Mouse (Mus musculus): ENCODE data around the gene Pkd1l3. TPM values are rescaled to one million over a fixed set of nuclear protein-coding genes. Genes with fewer than 3 reads are reported as not detected.

The Pkd1l3 gene
- polyA plus RNA-seq, 1 experiment from 2014 or later = 0.09 TPM

DNA sequence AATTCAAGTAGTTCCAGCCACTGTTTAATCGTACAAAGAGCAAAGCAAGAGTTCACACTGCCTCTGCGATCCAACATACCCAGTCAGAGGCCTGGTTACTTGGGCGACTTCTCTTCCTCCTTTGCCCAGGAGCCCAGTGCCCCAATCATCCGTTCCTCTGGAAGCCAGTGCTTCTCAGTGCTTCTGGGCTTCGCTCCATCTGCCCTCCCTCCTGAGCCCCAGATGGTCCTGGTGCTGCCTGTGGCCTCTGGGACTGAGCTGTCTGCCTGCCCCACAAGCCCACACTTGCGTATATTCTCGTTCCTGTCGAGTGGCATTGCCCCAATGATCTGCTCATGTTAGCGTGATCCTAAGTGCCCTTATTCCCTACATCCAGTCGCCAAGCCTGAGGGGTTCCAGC lies 36.5 kb downstream of the Pkd1l3 start:
- Histone ChIP-seq H3K4me1 (ENCODE audit: control insufficient read depth, insufficient read depth, low read length) (no peaks in the 10 kb centered on the region), H3K36me3 (ENCODE audit: control insufficient read depth, insufficient read depth, low read length) (no peaks in the 10 kb centered on the region), H3K4me2 (ENCODE audit: low read depth, low read length) (no peak overlapping the region), H3K4me3 (ENCODE audit: low read length) (no peak overlapping the region), H3K27me3 (replicated peaks; ENCODE audit: control insufficient read depth, insufficient read depth, low read length) (no peaks in the 10 kb centered on the region), H3K27ac (ENCODE audit: low read length) (no peak overlapping the region), H3K9ac (ENCODE audit: low read depth, low read length) (no peak overlapping the region), H3K9me3 (ENCODE audit: control insufficient read depth, low read length) (no peaks in the 10 kb centered on the region)
- WGBS = 80% methylated on average over 10 of the region's 10 CpGs
- ATAC-seq = no peak

DNA sequence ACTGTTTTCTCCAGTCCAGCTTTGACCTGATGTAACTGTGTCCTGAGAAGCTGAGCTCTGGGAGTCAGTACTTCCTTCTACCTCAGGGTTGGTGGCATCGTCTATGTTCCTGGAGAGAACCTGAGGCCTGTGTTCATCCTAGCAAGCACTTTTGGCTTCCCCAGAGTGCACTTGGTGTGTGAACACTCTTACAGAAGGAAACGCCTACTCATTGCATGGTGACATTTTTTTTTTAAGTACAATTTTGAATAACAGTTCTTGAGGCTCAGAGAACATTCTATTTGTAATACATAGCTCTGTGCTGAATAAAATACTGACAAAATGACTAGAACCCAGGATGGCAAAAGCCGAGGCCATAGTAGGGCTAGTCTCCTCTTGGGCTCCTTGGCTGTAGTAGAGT lies 42.5 kb downstream of the Pkd1l3 start:
- Histone ChIP-seq H3K9ac (ENCODE audit: low read depth, low read length) (no peak overlapping the region), H3K4me2 (ENCODE audit: low read depth, low read length) (no peak overlapping the region), H3K36me3 (ENCODE audit: control insufficient read depth, insufficient read depth, low read length) (no peaks in the 10 kb centered on the region), H3K4me1 (ENCODE audit: control insufficient read depth, insufficient read depth, low read length) (no peaks in the 10 kb centered on the region), H3K9me3 (ENCODE audit: control insufficient read depth, low read length) (no peaks in the 10 kb centered on the region), H3K4me3 (ENCODE audit: low read length) (no peak overlapping the region), H3K27me3 (replicated peaks; ENCODE audit: control insufficient read depth, insufficient read depth, low read length) (no peaks in the 10 kb centered on the region), H3K27ac (ENCODE audit: low read length) (no peak overlapping the region)
- 88% methylated on average over 3 of the region's 3 CpGs for WGBS
- ATAC-seq = no peak

DNA sequence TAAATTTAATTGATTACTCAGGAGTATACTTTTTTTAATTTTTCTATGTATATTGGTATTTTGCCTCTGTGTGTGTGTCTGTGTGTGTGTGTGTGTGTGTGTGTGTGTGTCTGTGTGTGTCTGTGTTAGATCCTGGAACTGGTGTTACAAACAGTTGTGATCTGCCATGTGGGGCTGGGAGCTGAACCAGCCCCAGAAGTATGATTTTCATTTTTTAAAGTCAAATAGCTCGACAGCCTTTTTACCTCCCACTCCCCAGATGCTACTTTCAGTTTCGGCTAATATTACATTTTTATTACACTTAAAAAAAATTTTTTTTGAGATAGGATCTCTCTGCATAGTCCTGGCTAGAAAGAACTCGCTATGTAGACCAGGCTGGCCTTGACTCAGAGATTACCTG lies 48.0 kb downstream of the Pkd1l3 start:
- no peak overlapping the region for H3K9ac ChIP-seq (ENCODE audit: low read depth, low read length)
- H3K36me3 ChIP-seq (ENCODE audit: control insufficient read depth, insufficient read depth, low read length) = no peaks in the 10 kb centered on the region
- no peak overlapping the region for H3K27ac ChIP-seq (ENCODE audit: low read length)
- 77% methylated on average over 3 of the region's 3 CpGs for WGBS
- H3K9me3 ChIP-seq (ENCODE audit: control insufficient read depth, low read length) = no peaks in the 10 kb centered on the region
- H3K4me3 ChIP-seq (ENCODE audit: low read length) = no peak overlapping the region
- no peak overlapping the region for H3K4me2 ChIP-seq (ENCODE audit: low read depth, low read length)
- H3K4me1 ChIP-seq (ENCODE audit: control insufficient read depth, insufficient read depth, low read length) = no peaks in the 10 kb centered on the region
- H3K27me3 ChIP-seq (replicated peaks; ENCODE audit: control insufficient read depth, insufficient read depth, low read length) = no peaks in the 10 kb centered on the region
- ATAC-seq = no peak

DNA sequence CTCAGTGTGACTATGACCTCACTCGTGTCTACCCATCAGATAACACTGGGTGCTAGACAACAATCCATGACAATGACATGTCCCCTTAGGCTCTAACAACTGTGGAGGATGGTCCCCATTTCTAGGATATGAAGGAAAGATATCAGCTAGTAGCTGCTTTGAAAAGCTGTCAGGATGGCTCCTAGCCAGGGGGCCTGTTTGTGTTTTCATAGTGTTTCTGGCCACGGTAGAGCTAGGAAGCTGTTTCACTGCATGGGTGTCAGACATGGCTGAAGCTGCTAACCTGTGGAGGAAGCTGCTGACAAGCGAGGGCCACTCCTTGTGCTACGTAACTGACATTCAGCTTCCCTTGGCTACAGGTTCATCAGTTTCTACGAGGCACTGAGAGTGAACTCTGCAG lies 52.3 kb downstream of the Pkd1l3 start:
- no peak overlapping the region for H3K9ac ChIP-seq (ENCODE audit: low read depth, low read length)
- peaks cover 1% of the 10 kb centered on the region; the same call in 1 of the 2 replicates for H3K36me3 ChIP-seq (ENCODE audit: control insufficient read depth, insufficient read depth, low read length)
- H3K4me1 ChIP-seq (ENCODE audit: control insufficient read depth, insufficient read depth, low read length) = no peaks in the 10 kb centered on the region
- no peak overlapping the region for H3K4me2 ChIP-seq (ENCODE audit: low read depth, low read length)
- no peak overlapping the region for H3K27ac ChIP-seq (ENCODE audit: low read length)
- WGBS = 80% methylated on average over 5 of the region's 5 CpGs
- no peaks in the 10 kb centered on the region for H3K9me3 ChIP-seq (ENCODE audit: control insufficient read depth, low read length)
- no peak overlapping the region for H3K4me3 ChIP-seq (ENCODE audit: low read length)
- ATAC-seq = no peak
- no peaks in the 10 kb centered on the region for H3K27me3 ChIP-seq (replicated peaks; ENCODE audit: control insufficient read depth, insufficient read depth, low read length)

DNA sequence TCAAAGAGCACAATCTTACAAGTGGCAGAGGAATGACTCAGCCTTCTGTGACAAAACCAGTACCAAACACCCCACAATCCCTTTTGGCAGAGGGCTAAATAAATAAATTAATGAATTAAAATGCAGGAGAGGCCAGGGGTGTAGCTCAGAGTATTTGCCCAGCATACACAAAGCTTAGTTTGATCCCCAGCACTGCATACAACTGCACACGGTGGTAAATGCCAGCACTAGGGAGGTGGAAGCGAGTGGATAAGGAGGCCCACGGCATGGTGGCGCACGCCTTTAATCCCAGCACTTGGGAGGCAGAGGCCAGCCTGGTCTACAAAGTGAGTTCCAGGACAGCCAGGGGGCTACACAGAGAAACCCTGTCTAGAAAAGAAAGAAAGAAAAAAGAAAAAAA lies 58.3 kb downstream of the Pkd1l3 start:
- H3K36me3 ChIP-seq (ENCODE audit: control insufficient read depth, insufficient read depth, low read length) = peaks cover 34% of the 10 kb centered on the region
- WGBS = 89% methylated on average over 5 of the region's 5 CpGs
- ATAC-seq = no peak

DNA sequence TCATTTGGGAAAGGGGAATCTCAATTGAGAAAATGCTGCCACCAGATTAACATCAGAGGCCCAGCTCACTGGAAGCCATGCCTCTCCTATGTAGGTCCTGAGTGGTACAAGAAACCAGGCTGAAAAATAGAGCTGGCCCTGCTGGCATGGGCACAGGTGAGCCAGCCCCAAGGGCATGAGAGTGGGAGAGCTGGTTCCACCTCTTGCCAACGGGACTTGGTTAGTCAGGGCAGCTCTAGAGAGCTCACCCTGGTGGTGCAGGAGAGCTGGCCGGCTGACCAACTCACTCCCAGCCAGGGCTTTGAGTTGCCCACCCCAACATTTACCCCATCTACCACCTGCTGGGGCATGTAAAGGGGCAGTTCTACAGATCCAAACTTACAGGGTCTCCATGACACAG lies 59.3 kb downstream of the Pkd1l3 start:
- H3K4me1 ChIP-seq (ENCODE audit: control insufficient read depth, insufficient read depth, low read length) = no peaks in the 10 kb centered on the region
- H3K4me3 ChIP-seq (ENCODE audit: low read length) = no peak overlapping the region
- H3K4me2 ChIP-seq (ENCODE audit: low read depth, low read length) = no peak overlapping the region
- no peaks in the 10 kb centered on the region for H3K27me3 ChIP-seq (replicated peaks; ENCODE audit: control insufficient read depth, insufficient read depth, low read length)
- 94% methylated on average over 2 of the region's 2 CpGs for WGBS
- no peak overlapping the region for H3K9ac ChIP-seq (ENCODE audit: low read depth, low read length)
- no peak for ATAC-seq
- no peak overlapping the region for H3K27ac ChIP-seq (ENCODE audit: low read length)
- H3K36me3 ChIP-seq (ENCODE audit: control insufficient read depth, insufficient read depth, low read length) = peaks cover 34% of the 10 kb centered on the region
- no peaks in the 10 kb centered on the region for H3K9me3 ChIP-seq (ENCODE audit: control insufficient read depth, low read length)

More for the DNA sequence above, 58.3 kb downstream of the Pkd1l3 start:
- Histone ChIP-seq H3K27ac (ENCODE audit: low read length) (no peak overlapping the region), H3K4me2 (ENCODE audit: low read depth, low read length) (no peak overlapping the region), H3K27me3 (replicated peaks; ENCODE audit: control insufficient read depth, insufficient read depth, low read length) (no peaks in the 10 kb centered on the region), H3K4me3 (ENCODE audit: low read length) (no peak overlapping the region), H3K9ac (ENCODE audit: low read depth, low read length) (no peak overlapping the region), H3K4me1 (ENCODE audit: control insufficient read depth, insufficient read depth, low read length) (no peaks in the 10 kb centered on the region), H3K9me3 (ENCODE audit: control insufficient read depth, low read length) (no peaks in the 10 kb centered on the region)

DNA sequence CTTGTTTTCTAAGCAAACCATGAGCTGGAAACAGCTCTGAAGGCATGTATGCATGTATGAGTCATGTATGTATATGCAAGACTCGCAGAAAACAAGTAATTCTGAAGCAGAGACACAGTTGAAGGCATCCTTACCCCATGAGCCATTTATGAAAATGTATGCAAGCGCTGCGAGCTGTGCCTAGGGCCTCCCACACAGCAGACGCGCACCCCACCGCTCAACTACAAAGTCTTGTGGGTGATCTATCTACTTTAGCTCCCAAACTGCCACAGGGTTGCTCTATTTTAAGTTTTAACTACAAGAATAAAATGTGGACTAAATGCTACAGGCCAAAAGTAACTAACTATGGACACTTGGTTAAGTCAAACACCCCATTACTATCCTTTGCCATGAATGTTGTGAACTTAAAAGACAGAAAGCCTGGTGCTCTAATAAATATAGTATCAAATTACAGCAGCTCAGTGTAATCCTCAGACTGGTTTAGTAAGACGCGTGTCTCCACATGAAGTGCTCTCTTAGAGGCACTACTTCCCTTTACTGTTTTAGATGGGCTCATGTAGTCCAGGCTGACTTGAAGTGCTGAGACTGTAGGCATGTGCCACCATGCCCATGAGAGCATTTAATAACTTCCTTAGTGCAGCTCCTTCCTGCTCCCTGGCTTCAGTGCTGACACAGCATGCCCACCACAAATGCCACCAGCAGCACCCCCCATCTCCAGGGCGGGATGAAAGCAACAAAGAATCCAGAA lies 61.8 kb downstream of the Pkd1l3 start:
- Histone ChIP-seq H3K4me3 (ENCODE audit: low read length) (no peak overlapping the region), H3K4me2 (ENCODE audit: low read depth, low read length) (no peak overlapping the region), H3K36me3 (ENCODE audit: control insufficient read depth, insufficient read depth, low read length) (peaks cover 41% of the 10 kb centered on the region), H3K27me3 (replicated peaks; ENCODE audit: control insufficient read depth, insufficient read depth, low read length) (no peaks in the 10 kb centered on the region), H3K27ac (ENCODE audit: low read length) (no peak overlapping the region), H3K4me1 (ENCODE audit: control insufficient read depth, insufficient read depth, low read length) (no peaks in the 10 kb centered on the region), H3K9ac (ENCODE audit: low read depth, low read length) (no peak overlapping the region), H3K9me3 (ENCODE audit: control insufficient read depth, low read length) (no peaks in the 10 kb centered on the region)
- no peak for ATAC-seq
- WGBS = 90% methylated on average over 9 of the region's 9 CpGs

DNA sequence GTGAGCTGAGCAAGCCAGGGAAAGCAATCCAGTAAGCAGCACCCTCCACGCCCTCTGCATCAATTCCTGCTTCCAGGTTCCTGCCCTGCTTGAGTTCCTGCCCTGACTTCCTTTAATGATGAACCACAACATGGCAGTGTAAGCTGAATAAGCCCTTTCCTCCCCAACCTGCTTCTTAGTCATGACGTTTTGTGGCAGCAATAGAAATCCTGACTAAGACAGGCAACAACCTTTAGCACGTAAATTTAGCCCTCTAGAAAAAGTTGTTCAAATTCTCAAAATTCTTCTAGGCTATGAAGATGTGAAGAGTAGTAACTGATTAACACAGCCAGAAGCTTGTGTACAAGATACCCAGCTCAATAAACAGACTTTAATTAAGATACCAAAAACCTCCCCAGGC lies 67.2 kb downstream of the Pkd1l3 start:
- H3K4me1 ChIP-seq (ENCODE audit: control insufficient read depth, insufficient read depth, low read length) = no peaks in the 10 kb centered on the region
- 75% methylated on average over 3 of the region's 3 CpGs for WGBS
- H3K4me3 ChIP-seq (ENCODE audit: low read length) = no peak overlapping the region
- H3K27me3 ChIP-seq (replicated peaks; ENCODE audit: control insufficient read depth, insufficient read depth, low read length) = no peaks in the 10 kb centered on the region
- no peak for ATAC-seq
- no peaks in the 10 kb centered on the region for H3K9me3 ChIP-seq (ENCODE audit: control insufficient read depth, low read length)
- peaks cover 24% of the 10 kb centered on the region; the same call in 1 of the 2 replicates for H3K36me3 ChIP-seq (ENCODE audit: control insufficient read depth, insufficient read depth, low read length)
- H3K27ac ChIP-seq (ENCODE audit: low read length) = no peak overlapping the region
- H3K4me2 ChIP-seq (ENCODE audit: low read depth, low read length) = no peak overlapping the region
- no peak overlapping the region for H3K9ac ChIP-seq (ENCODE audit: low read depth, low read length)

DNA sequence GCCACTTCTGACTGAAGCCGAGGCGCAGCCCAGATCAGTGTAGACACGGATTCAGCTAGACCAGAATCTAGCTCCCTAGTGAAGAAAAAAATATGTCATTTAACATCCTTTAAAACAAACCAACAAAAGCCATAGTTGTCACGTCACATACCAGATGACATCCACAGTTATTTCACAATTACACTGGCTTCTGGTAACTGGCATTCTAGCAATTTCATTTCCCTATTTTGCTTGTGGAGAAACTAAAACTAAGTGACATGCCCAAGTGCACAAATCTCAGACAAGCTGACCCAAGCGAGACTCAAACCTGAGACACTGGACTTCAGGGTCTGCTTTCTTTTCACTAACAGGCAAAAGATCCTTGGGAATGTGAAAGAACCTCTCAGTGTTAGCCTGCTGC lies 67.8 kb downstream of the Pkd1l3 start:
- WGBS = 90% methylated on average over 5 of the region's 5 CpGs
- no peaks in the 10 kb centered on the region for H3K4me1 ChIP-seq (ENCODE audit: control insufficient read depth, insufficient read depth, low read length)
- H3K4me3 ChIP-seq (ENCODE audit: low read length) = no peak overlapping the region
- H3K27me3 ChIP-seq (replicated peaks; ENCODE audit: control insufficient read depth, insufficient read depth, low read length) = no peaks in the 10 kb centered on the region
- no peak overlapping the region for H3K27ac ChIP-seq (ENCODE audit: low read length)
- no peaks in the 10 kb centered on the region for H3K9me3 ChIP-seq (ENCODE audit: control insufficient read depth, low read length)
- H3K9ac ChIP-seq (ENCODE audit: low read depth, low read length) = no peak overlapping the region
- no peak overlapping the region for H3K4me2 ChIP-seq (ENCODE audit: low read depth, low read length)
- no peak for ATAC-seq
- H3K36me3 ChIP-seq (ENCODE audit: control insufficient read depth, insufficient read depth, low read length) = peaks cover 22% of the 10 kb centered on the region; the same call in 1 of the 2 replicates

DNA sequence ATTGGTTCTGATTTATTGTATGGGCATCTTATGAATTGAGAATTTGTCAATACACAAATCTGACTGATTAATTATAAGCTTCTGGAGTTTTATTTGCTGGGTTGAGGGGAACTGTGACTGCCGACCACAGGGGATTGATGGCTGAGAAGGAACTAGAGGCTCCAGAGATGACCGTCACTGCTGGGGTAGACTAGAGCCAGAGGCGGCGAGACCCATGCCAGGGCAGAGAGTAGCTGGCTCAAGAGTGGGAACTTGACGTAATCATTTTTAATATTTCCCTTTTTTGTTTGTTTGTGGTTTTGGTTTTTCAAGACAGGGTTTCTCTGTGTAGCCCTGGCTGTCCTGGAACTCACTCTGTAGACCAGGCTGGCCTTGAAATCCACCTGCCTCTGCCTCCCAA lies 72.9 kb downstream of the Pkd1l3 start:
- peaks cover 14% of the 10 kb centered on the region for H3K4me1 ChIP-seq (ENCODE audit: control insufficient read depth, insufficient read depth, low read length)
- no peak overlapping the region for H3K9ac ChIP-seq (ENCODE audit: low read depth, low read length)
- ATAC-seq = no peak
- H3K9me3 ChIP-seq (ENCODE audit: control insufficient read depth, low read length) = no peaks in the 10 kb centered on the region
- no peaks in the 10 kb centered on the region for H3K27me3 ChIP-seq (replicated peaks; ENCODE audit: control insufficient read depth, insufficient read depth, low read length)
- no peak overlapping the region for H3K4me3 ChIP-seq (ENCODE audit: low read length)
- 88% methylated on average over 5 of the region's 5 CpGs for WGBS
- no peak overlapping the region for H3K27ac ChIP-seq (ENCODE audit: low read length)
- H3K36me3 ChIP-seq (ENCODE audit: control insufficient read depth, insufficient read depth, low read length) = peaks cover 6% of the 10 kb centered on the region; the same call in 1 of the 2 replicates
- H3K4me2 ChIP-seq (ENCODE audit: low read depth, low read length) = no peak overlapping the region
